Comparison of ENCODE assay signal across 8 mouse cellular contexts in the genomic region with DNA sequence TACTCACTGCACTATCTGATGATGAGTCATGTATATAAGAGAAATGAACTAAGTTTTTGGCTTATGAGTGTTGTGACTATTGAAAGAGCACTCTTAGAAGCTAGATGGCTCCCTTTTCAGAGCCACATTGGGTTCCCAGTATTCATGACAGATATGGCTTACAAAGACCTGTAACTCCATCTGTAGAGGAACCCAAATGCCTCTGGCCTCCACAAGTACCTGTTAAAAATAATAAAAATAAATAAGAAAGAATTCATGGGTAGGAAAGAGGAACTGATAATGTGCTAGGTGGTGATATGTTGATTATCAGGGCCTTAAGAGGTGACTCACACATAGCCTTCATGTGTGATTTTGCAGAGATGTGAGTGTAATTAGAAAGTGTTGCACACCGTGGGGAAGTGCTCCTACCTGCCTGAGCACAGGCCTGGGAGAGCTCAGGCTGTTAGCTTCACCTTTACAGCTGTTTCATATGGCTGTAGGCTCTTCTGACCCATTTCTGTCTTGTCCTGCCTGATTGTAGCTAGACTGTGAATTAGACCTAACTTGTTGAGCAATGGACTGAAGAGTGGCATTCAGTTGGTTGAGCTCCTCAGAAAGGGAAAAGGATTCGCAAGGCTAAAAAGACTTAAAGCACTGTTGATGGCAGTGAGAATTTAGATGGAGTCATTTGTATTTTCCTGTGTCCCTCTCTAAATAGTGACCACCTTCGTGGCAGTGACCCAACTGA. TPM values are rescaled to one million over a fixed set of nuclear protein-coding genes. Genes with fewer than 3 reads are reported as not detected.
DNase-seq lines count a peak whose midpoint lies in the region; ATAC-seq lines count a peak whose summit lies in the region.

No protein-coding gene starts in this region.

- H3K36me3 ChIP-seq in heart, embryonic 14.5 days (ENCODE audit: control insufficient read depth, insufficient read depth, low read length): no peaks in the 10 kb centered on the region
- H3K36me3 ChIP-seq in lung, embryonic 15.5 days: no peaks in the 10 kb centered on the region
- no peaks in the 10 kb centered on the region for H3K36me3 ChIP-seq in embryonic facial prominence, embryonic 15.5 days

- 55% methylated on average over 3 of the region's 3 CpGs for WGBS in heart, embryonic 14.5 days
- 59% methylated on average over 3 of the region's 3 CpGs for whole genome bisulfite sequencing in lung, embryonic 15.5 days
- WGBS in embryonic facial prominence, embryonic 15.5 days: 72% methylated on average over 3 of the region's 3 CpGs

- no peak overlapping the region for H3K4me3 ChIP-seq in heart, embryonic 14.5 days (ENCODE audit: control insufficient read depth in 1 of 2, insufficient read depth in 1 of 2, low read depth in 1 of 2, low read length in 2 of 2)
- no peak overlapping the region for H3K4me3 ChIP-seq in lung, embryonic 15.5 days
- no peak overlapping the region for H3K4me3 ChIP-seq in embryonic facial prominence, embryonic 15.5 days (replicated peaks)

- no peak for ATAC-seq in heart, embryonic 14.5 days (ENCODE audit: insufficient number of reproducible peaks, insufficient read depth, low FRiP score, low read depth)
- ATAC-seq in lung, embryonic 15.5 days (ENCODE audit: borderline replicate concordance, extremely low read depth, low FRiP score, low TSS enrichment): no peak
- no peak for ATAC-seq in embryonic facial prominence, embryonic 15.5 days (ENCODE audit: insufficient number of reproducible peaks, low FRiP score, low TSS enrichment, low read depth)
- no peak for ATAC-seq in megakaryocyte progenitor cell, adult 5-6 weeks (replicated peaks; ENCODE audit: poor library complexity)

- no peak for DNase-seq in heart, adult 18-20 months
- no peak for DNase-seq in lung, adult 18-20 months
- peak; percentile 28 for DNase-seq in naive thymus-derived CD4-positive, alpha-beta T cell, adult 2 months (ENCODE audit: low read depth)
- no peak for DNase-seq in left cerebral cortex, adult 11 months (ENCODE audit: low spot score)

- H3K9me3 ChIP-seq in heart, embryonic 14.5 days (ENCODE audit: control insufficient read depth, low read length): no peaks in the 10 kb centered on the region
- H3K9me3 ChIP-seq in lung, embryonic 15.5 days: no peaks in the 10 kb centered on the region
- no peaks in the 10 kb centered on the region for H3K9me3 ChIP-seq in embryonic facial prominence, embryonic 15.5 days (replicated peaks)

- H3K27ac ChIP-seq in heart, embryonic 14.5 days (replicated peaks in 1 of 2; ENCODE audit: control insufficient read depth in 1 of 2, insufficient read depth in 1 of 2, low read depth in 2 of 2, low read length in 2 of 2): peak overlapping the region in 1 of 2 experiments; percentile 2; a peak in 1 of 4 replicates
- no peak overlapping the region for H3K27ac ChIP-seq in lung, embryonic 15.5 days
- no peak overlapping the region for H3K27ac ChIP-seq in embryonic facial prominence, embryonic 15.5 days (replicated peaks)

- peak overlapping the region; percentile 68 for H3K4me2 ChIP-seq in heart, embryonic 14.5 days (ENCODE audit: low read length)
- H3K4me2 ChIP-seq in lung, embryonic 15.5 days: peak overlapping the region; percentile 47
- H3K4me2 ChIP-seq in embryonic facial prominence, embryonic 15.5 days (replicated peaks): peak overlapping the region; percentile 38; the same call in 1 of the 2 replicates

- H3K4me1 ChIP-seq in heart, embryonic 14.5 days (ENCODE audit: control insufficient read depth in 2 of 2, insufficient read depth in 2 of 2, low read length in 2 of 2): peaks cover 8 to 20% of the 10 kb centered on the region in 2 experiments; a peak in 3 of 4 replicates
- H3K4me1 ChIP-seq in lung, embryonic 15.5 days: peaks cover 26% of the 10 kb centered on the region
- peaks cover 29% of the 10 kb centered on the region for H3K4me1 ChIP-seq in embryonic facial prominence, embryonic 15.5 days

- H3K27me3 ChIP-seq in heart, embryonic 14.5 days (ENCODE audit: control insufficient read depth, insufficient read depth, low read length): no peaks in the 10 kb centered on the region
- H3K27me3 ChIP-seq in lung, embryonic 15.5 days: no peaks in the 10 kb centered on the region
- no peaks in the 10 kb centered on the region for H3K27me3 ChIP-seq in embryonic facial prominence, embryonic 15.5 days

- H3K9ac ChIP-seq in heart, embryonic 14.5 days (ENCODE audit: low read length): peak overlapping the region; percentile 45; the same call in 1 of the 2 replicates
- H3K9ac ChIP-seq in lung, embryonic 15.5 days: no peak overlapping the region
- H3K9ac ChIP-seq in embryonic facial prominence, embryonic 15.5 days: no peak overlapping the region

RNA-seq across cellular contexts. Expression of gene Lpin2, which starts 12.7 kb away (rescaled TPM):
- 15.2 and 15.5 TPM in 2 replicates for polyA plus RNA-seq in heart, embryonic 14.5 days (2014; fragmentation: Nextera tagmentation; extraction: Ambion mirVana)
- total RNA-seq in heart, adult 18-20 months (2021): 10 to 100 TPM; 14.6 to 19.1 TPM
- polyA plus RNA-seq in lung, embryonic 15.5 days (2015; fragmentation: Nextera tagmentation; extraction: Ambion mirVana): 29.8 and 31.8 TPM in 2 replicates
- polyA plus RNA-seq in embryonic facial prominence, embryonic 15.5 days (2015; fragmentation: Nextera tagmentation; extraction: Ambion mirVana): 35.3 and 37.3 TPM in 2 replicates
- 18.9 and 26.4 TPM in 2 replicates for total RNA-seq in megakaryocyte progenitor cell, adult 5-6 weeks (2015)
- 26.1 and 47.3 TPM in 2 replicates for total RNA-seq in megakaryocyte progenitor cell, adult 5-6 weeks (2017)
